Mouse (Mus musculus): ENCODE data around the gene Ppp1r16b. TPM values are rescaled to one million over a fixed set of nuclear protein-coding genes. Genes with fewer than 3 reads are reported as not detected.
A peak's percentile ranks its signal among the peaks of the same experiment; 100 is the strongest.

Gene Ppp1r16b
- total RNA-seq, 2 experiments from 2014 or later: 51.1 to 54.5 TPM

DNA sequence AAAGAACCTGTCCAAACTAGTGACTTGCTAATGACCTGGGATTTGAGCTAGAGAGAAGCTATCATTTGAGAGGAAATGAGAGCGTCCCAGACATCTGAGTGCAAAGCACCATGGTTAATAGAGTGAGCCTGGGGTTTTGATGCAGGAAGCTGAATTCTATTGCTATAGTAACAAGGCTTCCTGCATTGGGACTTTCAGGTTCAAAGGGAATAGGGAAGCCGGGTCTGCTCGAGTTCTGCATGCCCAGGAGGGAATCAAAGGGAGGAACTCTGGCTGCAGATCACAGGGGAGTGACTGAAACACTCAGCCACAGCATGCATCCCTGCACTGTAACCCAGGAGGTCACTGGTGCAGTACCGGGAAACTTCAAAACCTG lies 17.8 kb downstream of the Ppp1r16b start:
- intact Hi-C loops (cut with DNase I): no loop called here

DNA sequence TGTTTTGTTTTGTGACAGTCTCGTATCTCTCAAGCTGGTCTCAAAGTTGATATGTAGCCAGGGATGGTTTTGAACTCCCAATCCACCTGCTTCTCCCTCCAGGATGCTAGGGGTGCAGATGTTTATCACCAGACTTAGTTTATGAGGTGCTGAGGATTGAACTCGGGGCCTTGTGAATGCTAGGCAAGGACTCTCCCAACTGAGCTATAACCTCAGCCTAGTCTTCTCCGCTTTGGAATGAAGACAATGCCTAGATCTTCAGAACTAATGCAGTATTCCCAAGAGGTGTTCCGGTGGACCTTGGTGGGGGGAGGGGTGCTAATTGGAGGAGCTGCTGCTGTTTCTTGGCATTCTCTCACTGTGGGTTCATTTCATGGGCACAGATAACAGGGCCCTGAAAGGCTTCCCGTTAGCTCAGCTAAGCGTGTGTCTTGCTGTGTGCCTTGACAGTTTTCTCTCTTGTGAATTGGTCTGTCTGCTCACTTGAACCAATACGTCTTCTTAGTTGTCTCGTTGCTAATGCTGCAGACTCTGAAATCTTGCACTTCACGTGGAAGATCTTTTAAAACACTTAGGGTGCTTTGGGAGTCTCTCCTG lies 19.1 kb downstream of the Ppp1r16b start:
- intact Hi-C loops (cut with DNase I): no loop called here

More for the DNA sequence above, 17.8 kb downstream of the Ppp1r16b start:
- peak in 1 of 2 experiments; percentile 55 for DNase-seq (ENCODE audit: extremely low spot score in 1 of 2, low spot score in 2 of 2)

DNA sequence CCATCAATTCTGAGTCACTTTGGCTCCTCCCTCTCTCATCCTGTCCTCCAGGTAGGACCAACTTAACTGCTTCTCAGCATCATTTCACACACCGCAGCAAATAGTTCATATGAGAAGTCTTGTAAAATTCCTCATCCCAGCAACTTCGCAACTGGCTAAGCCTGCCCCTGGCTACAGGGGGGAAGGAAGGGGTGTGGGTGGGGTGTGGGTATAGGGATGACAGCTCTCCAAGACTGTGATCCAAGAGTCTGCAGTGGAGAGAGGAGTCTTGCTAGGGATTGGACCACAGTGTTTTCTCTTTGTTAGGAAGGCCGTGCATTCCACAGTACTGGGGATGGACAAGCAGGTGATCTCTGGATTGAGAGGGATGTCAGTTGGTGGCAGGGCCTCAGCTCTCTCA lies 19.7 kb downstream of the Ppp1r16b start:
- intact Hi-C loops (cut with DNase I): no loop called here
- no peak for DNase-seq (ENCODE audit: extremely low spot score in 1 of 2, low spot score in 2 of 2)

More for the DNA sequence above, 19.1 kb downstream of the Ppp1r16b start:
- DNase-seq (ENCODE audit: extremely low spot score in 1 of 2, low spot score in 2 of 2): no peak

- intact Hi-C loops (cut with DNase I): no loop called here
- no peak for DNase-seq (ENCODE audit: extremely low spot score in 1 of 2, low spot score in 2 of 2)
Measured at GRCm38 (mm10) chr2:158686394-158686793, 21.2 kb downstream of the Ppp1r16b start.

GRCm38 (mm10) chr2:158687804-158688241 lies 22.6 kb downstream of the Ppp1r16b start:
- peak in 1 of 2 experiments; percentile 79 for DNase-seq (ENCODE audit: extremely low spot score in 1 of 2, low spot score in 2 of 2)

DNA sequence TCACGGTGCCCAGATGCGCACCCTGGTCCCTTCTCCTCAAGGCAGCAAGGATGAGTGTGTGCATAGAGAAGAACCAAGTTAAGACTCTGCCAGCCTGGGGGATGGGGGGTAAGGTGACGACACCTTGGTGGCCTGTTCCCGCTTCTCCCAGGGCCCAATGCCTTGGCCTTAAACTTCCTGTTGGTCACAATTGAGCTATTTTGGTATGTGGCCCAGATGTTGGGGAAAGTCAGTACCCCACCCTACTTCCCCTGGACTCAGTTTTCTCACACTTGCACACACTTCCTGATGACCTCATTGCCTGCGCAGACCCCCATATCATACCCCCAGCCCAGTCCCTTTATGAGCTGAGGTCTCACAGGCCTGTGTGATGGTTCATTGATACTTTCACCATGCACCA lies 23.9 kb downstream of the Ppp1r16b start:
- intact Hi-C loops (cut with DNase I): no loop called here
- DNase-seq (ENCODE audit: extremely low spot score in 1 of 2, low spot score in 2 of 2): no peak

More at GRCm38 (mm10) chr2:158687804-158688241, 22.6 kb downstream of the Ppp1r16b start:
- intact Hi-C loops (cut with DNase I): no loop called here

DNA sequence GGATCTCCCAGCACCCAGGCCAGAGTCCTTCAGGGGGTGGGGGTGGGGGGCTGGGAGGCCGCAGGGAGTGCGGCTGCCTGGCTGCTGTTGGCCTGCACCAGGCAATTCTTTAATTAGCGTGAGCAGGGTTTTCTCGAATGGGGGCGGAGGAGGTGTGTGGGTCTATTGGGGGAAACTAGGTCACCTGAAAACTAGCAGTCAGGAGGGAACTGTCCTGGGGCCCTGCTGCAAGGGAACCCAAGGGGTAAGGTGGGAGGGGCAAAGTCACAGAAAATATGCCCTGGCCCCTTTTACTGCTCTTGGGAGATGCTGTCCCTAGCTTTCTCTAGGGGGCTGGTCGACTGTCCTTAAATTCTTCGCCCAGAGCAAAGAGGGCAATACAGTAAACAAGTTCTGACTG lies 24.4 kb downstream of the Ppp1r16b start:
- DNase-seq (ENCODE audit: extremely low spot score in 1 of 2, low spot score in 2 of 2): no peak
- intact Hi-C loops (cut with DNase I): no loop called here

- intact Hi-C loops (cut with DNase I): no loop called here
- peak in 1 of 2 experiments; percentile 44 for DNase-seq (ENCODE audit: extremely low spot score in 1 of 2, low spot score in 2 of 2)
Measured at GRCm38 (mm10) chr2:158690116-158690515, 24.9 kb downstream of the Ppp1r16b start.

GRCm38 (mm10) chr2:158692191-158692590 lies 27.0 kb downstream of the Ppp1r16b start:
- no peak for DNase-seq (ENCODE audit: extremely low spot score in 1 of 2, low spot score in 2 of 2)
- intact Hi-C loops (cut with DNase I): no loop called here

GRCm38 (mm10) chr2:158695811-158696210 lies 30.6 kb downstream of the Ppp1r16b start:
- intact Hi-C loops (cut with DNase I): no loop called here
- DNase-seq (ENCODE audit: extremely low spot score in 1 of 2, low spot score in 2 of 2): no peak

DNA sequence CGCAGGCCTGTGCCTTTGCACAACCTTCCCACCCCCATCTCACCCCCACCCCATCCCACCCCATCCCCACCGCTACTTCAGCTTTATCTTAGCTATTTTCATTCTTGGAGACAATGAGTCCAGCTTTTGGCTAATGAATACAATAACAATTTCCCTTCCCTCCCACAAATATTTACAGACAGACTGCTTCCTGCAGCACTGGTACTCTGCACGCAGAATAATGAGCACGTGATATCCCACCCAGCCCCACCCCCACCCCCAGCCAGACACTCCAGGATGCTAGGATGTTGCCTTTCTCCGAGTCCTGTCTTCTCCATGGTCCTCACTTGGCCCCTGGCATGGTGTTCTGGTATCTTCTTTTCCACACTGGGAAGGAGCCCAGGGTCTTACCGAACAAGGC lies 31.3 kb downstream of the Ppp1r16b start:
- intact Hi-C loops (cut with DNase I): no loop called here

GRCm38 (mm10) chr2:158699908-158700307 lies 34.7 kb downstream of the Ppp1r16b start:
- DNase-seq (ENCODE audit: extremely low spot score in 1 of 2, low spot score in 2 of 2): no peak
- intact Hi-C loops (cut with DNase I): no loop called here

More for the DNA sequence above, 31.3 kb downstream of the Ppp1r16b start:
- DNase-seq (ENCODE audit: extremely low spot score in 1 of 2, low spot score in 2 of 2): no peak

DNA sequence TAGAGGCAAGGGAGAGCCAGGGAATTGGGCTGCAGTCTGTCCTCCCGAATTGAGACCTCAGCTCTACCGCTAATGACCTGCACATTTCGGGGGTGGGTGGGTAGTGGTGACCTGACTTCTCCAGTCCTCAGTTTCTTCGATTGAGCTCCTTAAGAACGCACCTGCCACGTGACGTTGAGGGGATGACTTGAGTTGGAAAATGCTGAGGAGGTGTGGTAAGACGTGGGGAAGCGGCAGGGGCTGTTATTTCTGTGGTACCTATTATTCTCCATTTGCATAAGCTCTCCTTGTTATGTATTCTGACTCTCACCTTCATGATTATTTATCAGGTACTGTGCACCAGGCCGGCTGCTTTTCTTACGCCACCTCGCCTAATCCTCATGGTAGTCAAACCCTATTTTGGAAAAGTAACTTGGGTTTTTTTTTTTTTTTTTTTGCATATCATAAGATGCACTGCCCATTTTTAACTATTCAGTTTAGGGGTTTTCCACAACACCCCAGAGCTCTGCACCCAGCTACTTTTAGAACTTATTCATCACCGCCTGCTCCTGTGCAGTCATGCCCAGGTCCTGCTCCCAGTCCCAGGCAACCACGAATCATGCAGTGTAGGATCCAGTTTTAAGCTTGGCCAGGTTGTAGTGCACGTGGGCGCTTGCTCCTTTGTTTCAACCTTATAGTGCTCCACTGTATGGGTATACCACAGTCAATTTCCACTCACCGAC lies 35.5 kb downstream of the Ppp1r16b start:
- DNase-seq (ENCODE audit: extremely low spot score in 1 of 2, low spot score in 2 of 2): no peak
- intact Hi-C loops (cut with DNase I): no loop called here

- intact Hi-C loops (cut with DNase I): no loop called here
- DNase-seq (ENCODE audit: extremely low spot score in 1 of 2, low spot score in 2 of 2): no peak
Measured at GRCm38 (mm10) chr2:158701505-158701904, 36.3 kb downstream of the Ppp1r16b start.

DNA sequence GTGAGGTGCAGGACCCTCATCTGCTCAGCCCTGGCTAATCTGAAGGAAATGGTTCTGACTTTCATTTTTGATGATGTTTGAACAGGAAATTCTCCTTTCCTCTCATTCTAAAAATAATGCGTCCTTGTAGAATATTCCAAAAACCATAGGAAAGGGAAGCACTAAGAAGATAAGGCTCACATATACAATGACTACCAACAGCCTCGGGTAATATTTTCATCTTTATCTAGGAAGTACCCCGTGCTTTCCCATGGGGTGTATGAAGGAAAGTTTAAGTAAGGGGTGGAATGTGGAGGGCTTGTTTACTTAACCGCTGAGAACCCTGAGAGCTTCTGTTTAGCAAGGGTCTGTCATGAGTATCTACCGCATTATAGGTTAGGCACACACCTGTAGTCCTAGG lies 37.0 kb downstream of the Ppp1r16b start:
- intact Hi-C loops (cut with DNase I): no loop called here
- DNase-seq (ENCODE audit: extremely low spot score in 1 of 2, low spot score in 2 of 2): no peak

GRCm38 (mm10) chr2:158704720-158705119 lies 39.5 kb downstream of the Ppp1r16b start:
- no peak for DNase-seq (ENCODE audit: extremely low spot score in 1 of 2, low spot score in 2 of 2)
- intact Hi-C loops (cut with DNase I): no loop called here

GRCm38 (mm10) chr2:158705529-158705928 lies 40.3 kb downstream of the Ppp1r16b start:
- DNase-seq (ENCODE audit: extremely low spot score in 1 of 2, low spot score in 2 of 2): no peak
- intact Hi-C loops (cut with DNase I): no loop called here

DNA sequence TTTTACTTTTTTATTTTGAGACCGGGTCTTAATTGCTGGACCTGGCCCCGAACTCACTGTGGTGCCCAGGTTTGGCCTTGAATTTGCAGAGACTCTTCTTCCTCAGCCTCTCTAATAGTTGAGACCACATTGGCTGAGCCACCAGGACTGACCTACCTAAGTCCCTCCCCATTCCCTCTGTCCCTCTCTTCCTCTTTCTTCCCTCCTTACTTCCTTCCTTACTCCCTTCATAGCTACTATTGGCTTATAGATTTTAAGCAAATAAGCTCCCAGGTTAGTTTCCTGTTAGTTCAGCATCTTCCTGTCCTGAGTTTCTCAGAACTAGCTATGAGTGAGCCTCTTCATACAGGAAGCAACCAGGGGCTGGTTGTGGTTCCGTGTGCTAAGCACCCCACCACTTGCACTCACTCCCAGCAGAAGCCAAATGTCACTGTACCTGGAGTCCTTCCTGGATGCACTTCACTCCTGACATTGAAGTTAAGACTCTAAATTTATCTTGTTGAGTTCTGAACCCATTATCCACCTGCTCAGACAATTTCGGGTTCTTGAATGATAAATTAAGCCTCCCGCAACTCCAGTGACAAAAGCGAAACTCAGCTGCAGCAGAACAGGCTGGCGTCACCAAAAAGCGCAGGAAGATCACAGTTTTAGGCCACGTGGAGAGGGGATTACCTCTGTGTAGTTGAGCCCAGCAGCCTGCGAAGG lies 41.7 kb downstream of the Ppp1r16b start:
- intact Hi-C loops (cut with DNase I): no loop called here
- DNase-seq (ENCODE audit: extremely low spot score in 1 of 2, low spot score in 2 of 2): no peak

GRCm38 (mm10) chr2:158708121-158708520 lies 42.9 kb downstream of the Ppp1r16b start:
- intact Hi-C loops (cut with DNase I): no loop called here
- DNase-seq (ENCODE audit: extremely low spot score in 1 of 2, low spot score in 2 of 2): no peak
